Mouse (Mus musculus) liver, embryonic 15.5 days (tissue): ENCODE data around the gene Tomt. TPM values are rescaled to one million over a fixed set of nuclear protein-coding genes. Genes with fewer than 3 reads are reported as not detected.

Source experiments
- ATAC-seq: fragments of 200-750 bp; cut with Nextera tagmentation; 2 replicates; pipeline ENCODE4 v1.8.0; 2017; ENCODE audit warnings: moderate number of reproducible peaks, mild to moderate bottlenecking, moderate library complexity; ENCODE audit not compliant: insufficient read depth
- H3K27ac ChIP-seq: fragments of 300-500 bp; sonication (generic); replicated peaks from 2 replicates; pipeline ENCODE4 v1.5.1; 2015; ENCODE audit warnings: mild to moderate bottlenecking, inconsistent platforms
- H3K27me3 ChIP-seq: fragments of 300-500 bp; sonication (generic); 2 replicates; pipeline ENCODE4 v1.6.1; 2015; ENCODE audit warnings: mild to moderate bottlenecking, inconsistent platforms
- H3K36me3 ChIP-seq: fragments of 300-500 bp; sonication (generic); replicated peaks from 2 replicates; pipeline ENCODE4 v1.6.1; 2015; ENCODE audit warnings: moderate library complexity, mild to moderate bottlenecking, inconsistent platforms
- H3K4me1 ChIP-seq: fragments of 300-500 bp; sonication (generic); replicated peaks from 2 replicates; pipeline ENCODE4 v1.6.1; 2015; ENCODE audit warnings: inconsistent platforms
- H3K4me2 ChIP-seq: fragments of 300-500 bp; sonication (generic); 2 replicates; pipeline ENCODE4 v1.6.1; 2015; ENCODE audit warnings: moderate library complexity, mild to moderate bottlenecking, inconsistent platforms
- H3K4me3 ChIP-seq: fragments of 300-500 bp; sonication (generic); replicated peaks from 2 replicates; pipeline ENCODE4 v1.5.1; 2015; ENCODE audit warnings: mild to moderate bottlenecking, inconsistent platforms
- H3K9ac ChIP-seq: fragments of 300-500 bp; sonication (generic); 2 replicates; pipeline ENCODE4 v1.6.1; 2015; ENCODE audit warnings: moderate library complexity, mild to moderate bottlenecking, inconsistent platforms
- H3K9me3 ChIP-seq: fragments of 300-500 bp; sonication (generic); replicated peaks from 2 replicates; pipeline ENCODE4 v1.6.1; 2016; ENCODE audit warnings: inconsistent platforms
- WGBS: fragments of 180-500 bp; shearing (Covaris S2); methylation state at CpG from one replicate; pipeline ENCODE4 v1.1.7; 2015; ENCODE audit warnings: mixed read lengths; ENCODE audit not compliant: insufficient replicate concordance; 5-methylcytosine and 5-hydroxymethylcytosine counted together
- microRNA-seq: library from miRNA; unstranded; fragments of <30 nt; microRNA quantifications from one replicate; pipeline ENCODE4, GENCODE M21; 2016
- polyA plus RNA-seq: library from polyadenylated mRNA; unstranded; fragments of >200 nt; fragmentation: Nextera tagmentation; extraction: Ambion mirVana; gene quantifications from 2 replicates; pipeline ENCODE4 v1.2.1, GENCODE M21; 2015

Tomt gene
- polyA plus RNA-seq, 1 experiment from 2014 or later = 0.15 TPM

- Histone ChIP-seq H3K9ac (no peak within 1 kb of the TSS), H3K4me2 (no peak within 1 kb of the TSS), H3K27me3 (no peaks in the 10 kb centered on the region), H3K36me3 (no peaks in the 10 kb centered on the region), H3K27ac (no peak within 1 kb of the TSS), H3K4me3 (no peak within 1 kb of the TSS), H3K4me1 (no peaks in the 10 kb centered on the region), H3K9me3 (no peaks in the 10 kb centered on the region)
- 62% methylated on average over 4 of the region's 4 CpGs for WGBS
- no peak for ATAC-seq
These were observed 49.1 kb downstream of the Tomt start, which contains the start of gene Folr2 for GRCm38 (mm10) chr7:101857094-101857493. Gene Folr2 (minus strand): TSS chr7:101857194.

- no peak for ATAC-seq
- Histone ChIP-seq H3K4me2 (no peak overlapping the region), H3K4me1 (no peaks in the 10 kb centered on the region), H3K9ac (no peak overlapping the region), H3K27ac (no peak overlapping the region), H3K9me3 (no peaks in the 10 kb centered on the region), H3K27me3 (no peaks in the 10 kb centered on the region), H3K4me3 (no peak overlapping the region), H3K36me3 (no peaks in the 10 kb centered on the region)
- WGBS = 39% methylated on average over 2 of the region's 2 CpGs
These were observed 52.3 kb downstream of the Tomt start for GRCm38 (mm10) chr7:101853816-101854215.

GRCm38 (mm10) chr7:101852846-101853245 lies 53.3 kb downstream of the Tomt start:
- Histone ChIP-seq H3K4me2 (no peak overlapping the region), H3K4me3 (no peak overlapping the region), H3K36me3 (no peaks in the 10 kb centered on the region), H3K27me3 (no peaks in the 10 kb centered on the region), H3K4me1 (no peaks in the 10 kb centered on the region), H3K9ac (no peak overlapping the region), H3K27ac (no peak overlapping the region), H3K9me3 (no peaks in the 10 kb centered on the region)
- ATAC-seq = no peak
- 65% methylated on average over 6 of the region's 6 CpGs for WGBS

- ATAC-seq = no peak
- H3K9me3 ChIP-seq = no peaks in the 10 kb centered on the region
- H3K27me3 ChIP-seq = no peaks in the 10 kb centered on the region
- no peak overlapping the region for H3K9ac ChIP-seq
- no peaks in the 10 kb centered on the region for H3K36me3 ChIP-seq
- H3K27ac ChIP-seq = no peak overlapping the region
- 53% methylated on average over 6 of the region's 6 CpGs for WGBS
- no peak overlapping the region for H3K4me3 ChIP-seq
- no peak overlapping the region for H3K4me2 ChIP-seq
- H3K4me1 ChIP-seq = no peaks in the 10 kb centered on the region
These were observed 54.5 kb downstream of the Tomt start for GRCm38 (mm10) chr7:101851689-101852088.

Small RNA genes within 50 kb of the gene (microRNA-seq; reads per million reads assigned to microRNA genes)
- not detected for gene Gm22655

Other genes with a start within 250 kb of the Tomt start
- 23.2 and 23.9 TPM in 2 replicates for gene Clpb, start 242.7 kb downstream of the Tomt start, polyA plus RNA-seq
- gene Phox2a, start 88.0 kb downstream of the Tomt start, polyA plus RNA-seq = not detected in 2 replicates
- 6.3 and 7.0 TPM in 2 replicates for gene Inppl1, start 68.1 kb downstream of the Tomt start, polyA plus RNA-seq
- gene Folr2, start 49.2 kb downstream of the Tomt start, polyA plus RNA-seq = 6.1 and 7.7 TPM in 2 replicates
- 44.5 and 48.0 TPM in 2 replicates for gene Anapc15, start 42.6 kb downstream of the Tomt start, polyA plus RNA-seq
- 0.24 and 0.62 TPM in 2 replicates for gene Folr1, start 35.6 kb downstream of the Tomt start, polyA plus RNA-seq
- gene Lamtor1, start 455 bp downstream of the Tomt start, polyA plus RNA-seq = 68.8 and 69.0 TPM in 2 replicates
- 1.6 and 1.7 TPM in 2 replicates for gene Lrrc51, start 27.5 kb upstream of the Tomt start, polyA plus RNA-seq
- 30.1 and 33.6 TPM in 2 replicates for gene Numa1, start 27.8 kb upstream of the Tomt start, polyA plus RNA-seq
- gene Il18bp, start 112.3 kb upstream of the Tomt start, polyA plus RNA-seq = 22.9 and 31.8 TPM in 2 replicates
- gene Rnf121, start 159.1 kb upstream of the Tomt start, polyA plus RNA-seq = 11.5 and 14.4 TPM in 2 replicates
- 11.4 and 13.3 TPM in 2 replicates for gene Xndc1, start 159.2 kb upstream of the Tomt start, polyA plus RNA-seq
- 0.30 TPM in 1 of 2 replicates, not detected in the other for gene Xntrpc, start 159.4 kb upstream of the Tomt start, polyA plus RNA-seq
- 0.36 TPM in 1 of 2 replicates, not detected in the other for gene Trpc2, start 176.8 kb upstream of the Tomt start, polyA plus RNA-seq
- gene Art1, start 195.4 kb upstream of the Tomt start, polyA plus RNA-seq = 0.77 and 1.6 TPM in 2 replicates
- 0.25 and 0.30 TPM in 2 replicates for gene Art5, start 203.1 kb upstream of the Tomt start, polyA plus RNA-seq
- gene Chrna10, start 210.5 kb upstream of the Tomt start, polyA plus RNA-seq = not detected in 2 replicates